Mouse (Mus musculus): ENCODE measurements at regions not wholly inside any gene's neighbourhood (a gene's known extent, or its start where the extent isn't known, plus 50 kb on each side); places are given as distances from the start of the nearest gene placed in this dataset.
"Not testable (repeated sequence)": the region's sequence is repeated elsewhere in the genome, so short reads cannot be mapped to it uniquely, and the experiment has no call there.

- TF ChIP-seq POLR2A (IDR thresholded peaks at IDR 0.05; ENCODE audit: low read depth, low read length); CTCF (conservative IDR thresholded peaks at IDR 0.05; ENCODE audit: insufficient read depth, insufficient read length, low read depth, low read length): not testable (repeated sequence)
Observed at GRCm38 (mm10) chr13:18542032-18542431, 144.5 kb upstream of the Pou6f2 start.

Data from kidney, adult 2 months (tissue).